Mouse (Mus musculus): ENCODE results near the gene Gm11733.

GRCm38 (mm10) chr11:117482300-117482676 is 1.9 kb upstream of the Gm11733 start:
- TF ChIP-seq FLI1 (IDR thresholded peaks at IDR 0.05; ENCODE audit: low read length) (no peak), GATA1 (IDR thresholded peaks at IDR 0.05; ENCODE audit: borderline replicate concordance, low read length) (no peak)

All from megakaryocyte, embryonic 14.5 days (primary cell).